Mouse (Mus musculus): ENCODE results near the gene Olfr518. TPM values are rescaled to one million over a fixed set of nuclear protein-coding genes. Genes with fewer than 3 reads are reported as not detected.

Gene Olfr518
- not detected in 4 replicates for total RNA-seq (2023)

DNA sequence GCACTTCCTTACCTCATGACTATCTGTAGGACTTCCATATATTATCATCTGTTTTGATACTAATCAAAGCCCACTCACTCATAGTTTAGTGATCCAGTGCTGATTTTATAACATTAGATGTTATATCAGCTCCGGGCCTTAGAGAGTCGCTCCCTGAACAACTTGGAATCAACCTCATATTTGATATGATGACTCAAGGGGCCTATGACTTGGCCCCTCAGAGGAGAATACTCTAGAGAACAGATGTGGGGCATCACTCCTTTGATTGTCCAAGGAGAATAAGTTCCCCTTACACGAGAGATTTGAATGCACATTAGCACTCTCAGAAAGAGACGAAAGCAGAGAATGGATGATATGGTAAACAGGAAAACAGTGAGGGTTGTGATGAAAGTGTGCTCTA is at the start of gene Olfr518:
Gene Olfr518 (minus strand): TSS at position 101 of the 400 bp plus-strand sequence.

DNA sequence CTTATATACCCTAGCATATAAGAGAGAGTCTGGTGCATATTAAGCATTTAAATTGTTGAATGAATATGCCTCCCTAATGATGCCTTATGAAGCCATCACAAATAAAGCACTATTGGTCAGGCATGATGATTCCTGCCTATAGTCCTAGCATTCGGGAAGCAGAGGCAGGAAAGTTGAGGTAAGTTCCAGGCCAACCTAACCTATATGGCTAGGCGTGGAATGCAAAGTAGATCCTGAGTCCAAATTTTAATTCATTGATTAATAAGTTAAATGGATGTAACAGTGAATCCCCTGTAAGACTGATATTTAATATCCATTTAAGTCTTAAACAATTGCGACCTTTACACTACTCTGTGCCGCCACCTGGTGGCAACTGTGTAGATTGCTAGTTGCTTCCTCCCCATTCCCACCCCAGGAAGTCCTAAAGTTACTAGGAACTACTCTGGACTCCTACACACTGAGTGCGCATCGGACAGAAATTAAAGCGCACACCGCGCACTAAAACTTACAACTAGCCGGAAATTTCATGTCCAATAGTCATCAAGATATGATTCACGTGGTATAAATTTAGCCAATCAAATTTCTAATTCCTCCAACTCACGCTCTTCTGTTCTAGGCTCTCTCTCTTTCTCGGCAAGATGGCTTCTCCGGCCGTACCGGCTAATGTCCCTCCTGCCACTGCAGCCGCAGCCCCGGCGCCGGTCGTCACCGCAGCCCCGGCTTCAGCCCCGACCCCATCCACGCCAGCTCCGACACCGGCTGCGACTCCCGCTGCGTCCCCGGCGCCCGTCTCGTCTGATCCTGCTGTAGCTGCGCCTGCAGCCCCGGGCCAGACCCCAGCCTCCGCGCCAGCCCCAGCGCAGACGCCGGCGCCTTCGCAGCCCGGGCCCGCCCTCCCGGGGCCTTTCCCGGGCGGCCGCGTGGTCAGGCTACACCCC is 49.3 kb upstream of the Olfr518 start, which contains the start of gene Eif3f:
Gene Eif3f (plus strand): TSS at position 624 of the 938 bp plus-strand sequence.

DNA sequence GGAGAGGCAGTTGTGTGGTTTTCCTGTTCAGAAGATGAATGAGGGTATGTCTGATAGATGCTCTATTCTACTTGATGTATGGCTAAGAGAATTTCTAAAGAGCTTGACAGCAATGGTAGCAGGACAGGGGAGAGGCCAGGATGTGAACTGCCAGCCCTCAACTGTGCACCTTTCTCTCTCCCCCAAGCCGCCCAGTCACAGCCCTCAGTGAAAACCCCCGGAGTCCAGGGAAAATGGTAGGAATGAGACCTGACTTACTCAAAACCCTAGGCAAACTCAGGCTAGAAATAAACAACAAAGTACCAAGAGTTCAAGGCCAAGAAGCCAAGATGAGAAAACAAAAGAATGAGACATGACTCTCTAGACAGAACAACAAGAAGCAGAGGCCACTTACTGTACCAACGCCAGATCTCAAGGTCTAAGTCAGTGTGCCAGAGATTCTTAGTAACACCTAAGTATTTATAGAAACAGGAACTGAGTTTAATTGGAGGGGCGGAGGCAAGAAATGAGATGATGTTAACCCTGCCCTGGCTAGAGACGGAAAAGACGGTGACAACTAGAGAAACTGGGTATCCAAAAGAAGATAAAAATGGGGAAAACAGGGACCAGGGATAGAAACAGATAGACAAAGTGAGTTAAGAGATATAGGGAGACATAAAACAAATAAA is 45.1 kb upstream of the Olfr518 start, which contains the start of gene Nlrp10:
Gene Nlrp10 (minus strand): TSS at position 453 of the 668 bp plus-strand sequence.

DNA sequence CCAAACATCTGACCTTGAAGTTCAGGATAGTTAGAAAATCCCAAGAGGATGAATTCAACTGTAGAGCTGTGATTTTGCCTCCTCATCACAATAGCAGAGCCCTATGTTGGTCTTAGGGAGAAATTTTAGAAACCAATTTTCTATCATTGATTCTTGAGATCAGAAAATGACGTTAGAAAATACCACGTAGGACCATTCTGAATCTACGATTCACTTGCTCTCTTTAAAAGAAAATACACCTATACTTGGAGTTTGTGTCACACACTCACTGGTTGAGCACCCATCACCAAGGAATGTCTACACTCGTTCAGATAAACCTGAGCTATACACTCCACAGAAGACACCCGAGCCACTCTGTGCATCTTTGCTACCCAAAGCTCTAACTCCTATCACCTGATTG is 9.5 kb upstream of the Olfr518 start, which contains the start of gene Olfr519:
Gene Olfr519 (minus strand): TSS at position 101 of the 400 bp plus-strand sequence.

DNA sequence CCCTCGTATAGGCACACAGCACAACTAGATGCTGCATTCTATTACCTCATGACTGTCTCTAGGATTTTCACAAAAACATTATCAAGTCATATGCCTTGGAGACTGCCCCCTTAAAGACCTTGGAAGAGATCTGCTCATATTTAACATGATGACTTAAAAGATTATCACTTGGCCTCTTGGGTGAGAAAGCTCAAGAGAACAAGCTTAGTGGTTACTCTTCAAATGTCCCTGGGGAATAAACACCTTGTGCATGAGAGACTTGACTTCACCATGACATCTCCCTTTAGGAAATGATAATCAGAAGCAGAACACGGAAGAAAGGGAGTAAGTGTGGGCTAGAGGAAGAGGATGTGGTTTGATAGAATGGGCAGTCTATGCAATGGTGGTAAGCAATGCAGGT is 12.5 kb downstream of the Olfr518 start, which contains the start of gene Olfr517:
Gene Olfr517 (minus strand): TSS at position 101 of the 400 bp plus-strand sequence.

DNA sequence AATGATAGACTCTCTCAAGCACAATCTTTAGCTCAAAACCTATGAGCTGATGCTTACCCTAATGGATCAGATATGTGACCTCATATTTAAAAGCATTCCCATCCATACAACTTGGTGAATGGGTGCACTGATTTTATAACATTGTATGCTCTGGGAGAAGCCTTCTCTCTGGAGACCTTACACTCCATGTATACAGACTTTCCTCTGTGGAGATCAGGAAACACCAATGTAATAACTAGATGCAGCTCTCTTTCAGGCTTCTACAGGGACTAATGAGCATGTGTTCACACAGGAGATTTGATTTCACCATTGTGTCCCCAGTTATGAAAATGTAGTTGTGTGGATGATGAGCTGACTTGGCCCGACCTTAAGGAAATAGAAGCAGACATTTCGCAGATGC is 34.4 kb downstream of the Olfr518 start, which contains the start of gene Olfr516:
Gene Olfr516 (minus strand): TSS at position 101 of the 400 bp plus-strand sequence.

Other genes starting within 250 kb of the Olfr518 start
- gene Olfr509, start 233.1 kb downstream of the Olfr518 start, total RNA-seq (2023), result 0.15 TPM in 1 of 4 replicates, not detected in the others
- gene Olfr510, start 218.6 kb downstream of the Olfr518 start, total RNA-seq (2023), result not detected in 4 replicates
- gene Olfr512, start 171.7 kb downstream of the Olfr518 start, total RNA-seq (2023), result not detected in 4 replicates
- gene Olfr513, start 134.0 kb downstream of the Olfr518 start, total RNA-seq (2023), result not detected in 4 replicates
- not detected in 4 replicates for gene Olfr514, start 59.0 kb downstream of the Olfr518 start, total RNA-seq (2023)
- not detected in 4 replicates for gene Olfr516, start 34.5 kb downstream of the Olfr518 start, total RNA-seq (2023)
- not detected in 4 replicates for gene Olfr517, start 12.6 kb downstream of the Olfr518 start, total RNA-seq (2023)
- not detected in 4 replicates for gene Olfr519, start 9.4 kb upstream of the Olfr518 start, total RNA-seq (2023)
- 3.3 to 5.3 TPM (median 4.7 TPM) in 4 replicates for gene Nlrp10, start 45.2 kb upstream of the Olfr518 start, total RNA-seq (2023)
- 241 to 271 TPM (median 255 TPM) in 4 replicates for gene Eif3f, start 49.4 kb upstream of the Olfr518 start, total RNA-seq (2023)
- gene Tub, start 65.3 kb upstream of the Olfr518 start, total RNA-seq (2023), result 2.7 to 4.5 TPM (median 4.1 TPM) in 4 replicates
- gene Ric3, start 198.3 kb upstream of the Olfr518 start, total RNA-seq (2023), result 0.21 to 0.36 TPM (median 0.34 TPM) in 3 of 4 replicates, not detected in the other